ENCODE assay signal across 8 mouse cellular contexts in genomic region chrX:52613328-52614030, GRCm38 (mm10). TPM values are rescaled to one million over a fixed set of nuclear protein-coding genes. Genes with fewer than 3 reads are reported as not detected.
A peak's percentile ranks its signal among the peaks of the same experiment; 100 is the strongest.
DNase-seq lines count a peak whose midpoint lies in the region; ATAC-seq and TF ChIP-seq lines count a peak whose summit lies in the region.

TSS of gene Gpc3 (minus strand) at chrX:52613950.

- H3K9me3 ChIP-seq in embryonic facial prominence, embryonic 13.5 days: no peaks in the 10 kb centered on the region
- no peaks in the 10 kb centered on the region; the same call in 1 of the 2 replicates for H3K9me3 ChIP-seq in heart, embryonic 12.5 days (replicated peaks)
- H3K9me3 ChIP-seq in kidney, embryonic 14.5 days (ENCODE audit: control insufficient read depth, low read length): no peaks in the 10 kb centered on the region
- H3K9me3 ChIP-seq in lung, embryonic 16.5 days (ENCODE audit: control insufficient read depth, low read length): no peaks in the 10 kb centered on the region

- H3K9ac ChIP-seq in embryonic facial prominence, embryonic 13.5 days: peak within 1 kb of the TSS; percentile 79
- H3K9ac ChIP-seq in heart, embryonic 12.5 days: peak within 1 kb of the TSS; percentile 78
- peak within 1 kb of the TSS; percentile 78 for H3K9ac ChIP-seq in kidney, embryonic 14.5 days (ENCODE audit: low read depth, low read length)
- peak within 1 kb of the TSS; percentile 65 for H3K9ac ChIP-seq in lung, embryonic 16.5 days (ENCODE audit: low read length)

- peak; percentile 92; the same call in 1 of the 2 replicates for ATAC-seq in embryonic facial prominence, embryonic 13.5 days (ENCODE audit: insufficient number of reproducible peaks, insufficient read depth, low FRiP score, low TSS enrichment, low read depth)
- peak; percentile 91 for ATAC-seq in heart, embryonic 12.5 days (ENCODE audit: insufficient number of reproducible peaks, low FRiP score)
- peak; percentile 47 for ATAC-seq in kidney, embryonic 14.5 days (ENCODE audit: low FRiP score, low TSS enrichment)
- ATAC-seq in lung, embryonic 16.5 days (ENCODE audit: low read depth): peak; percentile 62

- H3K27ac ChIP-seq in gastrocnemius, adult 2 months: no peak within 1 kb of the TSS
- peak within 1 kb of the TSS; percentile 88 for H3K27ac ChIP-seq in embryonic facial prominence, embryonic 13.5 days
- H3K27ac ChIP-seq in heart, embryonic 12.5 days (ENCODE audit: poor library complexity, severe bottlenecking): peak within 1 kb of the TSS; percentile 89
- H3K27ac ChIP-seq in kidney, embryonic 14.5 days (ENCODE audit: low read depth, low read length): peak within 1 kb of the TSS; percentile 86
- H3K27ac ChIP-seq in lung, embryonic 16.5 days (ENCODE audit: low read length): peak within 1 kb of the TSS; percentile 77

- peak within 1 kb of the TSS; percentile 68 for H3K4me3 ChIP-seq in gastrocnemius, adult 2 months
- H3K4me3 ChIP-seq in embryonic facial prominence, embryonic 13.5 days: peak within 1 kb of the TSS; percentile 62
- H3K4me3 ChIP-seq in heart, embryonic 12.5 days: peak within 1 kb of the TSS; percentile 71
- peak within 1 kb of the TSS; percentile 62 for H3K4me3 ChIP-seq in kidney, embryonic 14.5 days (ENCODE audit: low read length)
- H3K4me3 ChIP-seq in lung, embryonic 16.5 days (ENCODE audit: low read length): peak within 1 kb of the TSS; percentile 59

- no peaks in the 10 kb centered on the region for H3K36me3 ChIP-seq in embryonic facial prominence, embryonic 13.5 days
- H3K36me3 ChIP-seq in heart, embryonic 12.5 days: no peaks in the 10 kb centered on the region
- no peaks in the 10 kb centered on the region for H3K36me3 ChIP-seq in kidney, embryonic 14.5 days (ENCODE audit: control insufficient read depth, insufficient read depth, low read length)
- no peaks in the 10 kb centered on the region for H3K36me3 ChIP-seq in lung, embryonic 16.5 days (ENCODE audit: control insufficient read depth, insufficient read depth, low read length)

- 30% methylated on average over 48 of the region's 48 CpGs for WGBS in embryonic facial prominence, embryonic 13.5 days
- WGBS in heart, embryonic 12.5 days: 18% methylated on average over 48 of the region's 48 CpGs
- 28% methylated on average over 48 of the region's 48 CpGs for WGBS in kidney, embryonic 14.5 days
- WGBS in lung, embryonic 16.5 days: 13% methylated on average over 33 of the region's 48 CpGs

- peaks cover 19% of the 10 kb centered on the region for H3K27me3 ChIP-seq in embryonic facial prominence, embryonic 13.5 days
- no peaks in the 10 kb centered on the region for H3K27me3 ChIP-seq in heart, embryonic 12.5 days (replicated peaks)
- no peaks in the 10 kb centered on the region for H3K27me3 ChIP-seq in kidney, embryonic 14.5 days (ENCODE audit: control insufficient read depth, insufficient read depth, low read length)
- H3K27me3 ChIP-seq in lung, embryonic 16.5 days (ENCODE audit: control insufficient read depth, insufficient read depth, low read depth, low read length): no peaks in the 10 kb centered on the region

- peak within 1 kb of the TSS; percentile 62 for H3K4me2 ChIP-seq in embryonic facial prominence, embryonic 13.5 days
- H3K4me2 ChIP-seq in heart, embryonic 12.5 days: peak within 1 kb of the TSS; percentile 77
- H3K4me2 ChIP-seq in kidney, embryonic 14.5 days (replicated peaks; ENCODE audit: low read depth, low read length): peak within 1 kb of the TSS; percentile 49
- peak within 1 kb of the TSS; percentile 65 for H3K4me2 ChIP-seq in lung, embryonic 16.5 days (ENCODE audit: low read depth, low read length)

- TF ChIP-seq CTCF in gastrocnemius, adult 2 months (IDR thresholded peaks at IDR 0.05): no peak

- peak; percentile 73 for DNase-seq in gastrocnemius, adult 2 months
- no peak for DNase-seq in gastrocnemius, adult 18-20 months (ENCODE audit: low spot score)
- DNase-seq in right cerebral cortex, postnatal 14 days: peak; percentile 20
- DNase-seq in adipocyte (ENCODE audit: low spot score): no peak

- intact Hi-C loops in gastrocnemius, adult 2 months (cut with DNase I): no loop called here

- H3K4me1 ChIP-seq in embryonic facial prominence, embryonic 13.5 days: peaks cover 13% of the 10 kb centered on the region
- peaks cover 21% of the 10 kb centered on the region for H3K4me1 ChIP-seq in heart, embryonic 12.5 days (replicated peaks)
- peaks cover 18% of the 10 kb centered on the region; the same call in 1 of the 2 replicates for H3K4me1 ChIP-seq in kidney, embryonic 14.5 days (ENCODE audit: control insufficient read depth, insufficient read depth, low read length)
- no peaks in the 10 kb centered on the region; the same call in none of the 2 replicates for H3K4me1 ChIP-seq in lung, embryonic 16.5 days (replicated peaks; ENCODE audit: control insufficient read depth, insufficient read depth, low read length)

RNA-seq across cellular contexts. Expression of gene Gpc3, which starts in this region (rescaled TPM):
- 1 to 10 TPM; 4.9 to 7.6 TPM for total RNA-seq in gastrocnemius, adult 2 months (2021)
- total RNA-seq in gastrocnemius, adult 18-20 months (2021): 1 to 10 TPM; 5.1 to 8.2 TPM
- polyA plus RNA-seq in embryonic facial prominence, embryonic 13.5 days (2015; fragmentation: Nextera tagmentation; extraction: Ambion mirVana): 741 and 764 TPM in 2 replicates
- 598 and 601 TPM in 2 replicates for polyA plus RNA-seq in heart, embryonic 12.5 days (2016; fragmentation: Nextera tagmentation; extraction: Ambion mirVana)
- polyA plus RNA-seq in kidney, embryonic 14.5 days (2014; fragmentation: Nextera tagmentation; extraction: Ambion mirVana): 1,004 and 1,032 TPM in 2 replicates
- 452 and 477 TPM in 2 replicates for polyA plus RNA-seq in lung, embryonic 16.5 days (2015; fragmentation: Nextera tagmentation; extraction: Ambion mirVana)

Comparison
In these comparisons a context has a peak if more than half of its experiments do, and no peak if none do; other contexts are left out.
1. DNase-seq: peak in gastrocnemius, adult 2 months (single experiment) and right cerebral cortex, postnatal 14 days (single experiment); none in gastrocnemius, adult 18-20 months (single experiment) and adipocyte (single experiment).
2. Peak in every context shown above with its lines, with median percentiles within 50 percentile points of each other: H3K4me3 ChIP-seq, ATAC-seq, H3K4me2 ChIP-seq and H3K9ac ChIP-seq.